Mouse (Mus musculus) embryonic facial prominence, embryonic 11.5 days (tissue): ENCODE measurements around the gene Rab44. TPM values are rescaled to one million over a fixed set of nuclear protein-coding genes. Genes with fewer than 3 reads are reported as not detected.

Source experiments
- ATAC-seq: fragments of 200-750 bp; cut with Nextera tagmentation; replicated peaks from 2 replicates; pipeline ENCODE4 v1.8.0; 2017; ENCODE audit warnings: low read depth; ENCODE audit not compliant: insufficient number of reproducible peaks, low FRiP score, low TSS enrichment
- DNase-seq: peaks from one replicate; pipeline ENCODE4 v3.0.0-alpha.2; 2015; ENCODE audit warnings: low spot score
- H3K27ac ChIP-seq: fragments of 300-500 bp; sonication (generic); replicated peaks from 2 replicates; pipeline ENCODE4 v1.5.1; 2014; ENCODE audit warnings: mild to moderate bottlenecking, low read depth, low read length, control low read depth
- H3K27me3 ChIP-seq: fragments of 300-500 bp; sonication (generic); 2 replicates; pipeline ENCODE4 v1.6.1; 2014; ENCODE audit warnings: mild to moderate bottlenecking, low read length, moderate library complexity, mixed read lengths; ENCODE audit not compliant: control insufficient read depth, insufficient read depth
- H3K36me3 ChIP-seq: fragments of 300-500 bp; sonication (generic); replicated peaks from 2 replicates; pipeline ENCODE4 v1.6.1; 2014; ENCODE audit warnings: low read depth, mild to moderate bottlenecking, low read length, moderate library complexity, mixed read lengths; ENCODE audit not compliant: control insufficient read depth, insufficient read depth
- H3K4me1 ChIP-seq: fragments of 300-500 bp; sonication (generic); 2 replicates; pipeline ENCODE4 v1.6.1; 2014; ENCODE audit warnings: low read length, mixed read lengths; ENCODE audit not compliant: control insufficient read depth, insufficient read depth
- H3K4me2 ChIP-seq: fragments of 300-500 bp; sonication (generic); 2 replicates; pipeline ENCODE4 v1.6.1; 2014; ENCODE audit warnings: low read depth, mild to moderate bottlenecking, control low read depth, low read length, moderate library complexity
- H3K4me3 ChIP-seq: fragments of 300-500 bp; sonication (generic); 2 replicates; pipeline ENCODE4 v1.5.1; 2014; ENCODE audit warnings: low read depth, low read length, control low read depth
- H3K9ac ChIP-seq: fragments of 300-500 bp; sonication (generic); replicated peaks from 2 replicates; pipeline ENCODE4 v1.6.1; 2014; ENCODE audit warnings: mild to moderate bottlenecking, control low read depth, low read length
- H3K9me3 ChIP-seq: fragments of 300-500 bp; sonication (generic); replicated peaks from 2 replicates; pipeline ENCODE4 v1.6.1; 2016; ENCODE audit warnings: mild to moderate bottlenecking, low read length, inconsistent platforms, mixed read lengths; ENCODE audit not compliant: control insufficient read depth
- WGBS: fragments of 180-500 bp; shearing (Covaris S2); extraction: QIAGEN DNeasy Blood & Tissue Kit; methylation state at CpG from one replicate; pipeline ENCODE4 v1.1.7; 2014; 5-methylcytosine and 5-hydroxymethylcytosine counted together
- polyA plus RNA-seq: library from polyadenylated mRNA; unstranded; fragments of >200 nt; fragmentation: Nextera tagmentation; extraction: Ambion mirVana; gene quantifications from 2 replicates; pipeline ENCODE4 v1.2.1, GENCODE M21; 2014

The Rab44 gene
- polyA plus RNA-seq, 1 experiment from 2014 or later = 0.66 TPM

- Histone ChIP-seq H3K9me3 (no peaks in the 10 kb centered on the region), H3K4me3 (peak overlapping the region; percentile 44), H3K4me1 (no peaks in the 10 kb centered on the region; the same call in 1 of the 2 replicates), H3K9ac (peak overlapping the region; percentile 58; the same call in 1 of the 2 replicates), H3K4me2 (peak overlapping the region; percentile 80), H3K27ac (no peak overlapping the region), H3K27me3 (peaks cover 19% of the 10 kb centered on the region), H3K36me3 (no peaks in the 10 kb centered on the region)
- no peak for ATAC-seq
- under 1% methylated on average over 24 of the region's 24 CpGs for WGBS
- no peak for DNase-seq
Observed at GRCm38 (mm10) chr17:29093961-29094309, 20.0 kb upstream of the Rab44 start.

- H3K9ac ChIP-seq = peak overlapping the region; percentile 58
- peak overlapping the region; percentile 44 for H3K4me3 ChIP-seq
- peak; percentile 12 for DNase-seq
- H3K9me3 ChIP-seq = no peaks in the 10 kb centered on the region
- peaks cover 19% of the 10 kb centered on the region for H3K27me3 ChIP-seq
- peak overlapping the region; percentile 80 for H3K4me2 ChIP-seq
- peak; percentile 35; the same call in 1 of the 2 replicates for ATAC-seq
- H3K4me1 ChIP-seq = no peaks in the 10 kb centered on the region; the same call in 1 of the 2 replicates
- H3K27ac ChIP-seq = no peak overlapping the region
- H3K36me3 ChIP-seq = no peaks in the 10 kb centered on the region
- 1% methylated on average over 69 of the region's 71 CpGs for WGBS
Observed at GRCm38 (mm10) chr17:29094310-29095181, 19.4 kb upstream of the Rab44 start.

GRCm38 (mm10) chr17:29095201-29095733 is 18.7 kb upstream of the Rab44 start:
- under 1% methylated on average over 44 of the region's 44 CpGs for WGBS
- H3K27me3 ChIP-seq = peaks cover 19% of the 10 kb centered on the region

GRCm38 (mm10) chr17:29096245-29096644 is 17.7 kb upstream of the Rab44 start:
- ATAC-seq = no peak
- 93% methylated on average over 6 of the region's 6 CpGs for WGBS
- no peak overlapping the region for H3K4me2 ChIP-seq

More at GRCm38 (mm10) chr17:29095201-29095733, 18.7 kb upstream of the Rab44 start:
- Histone ChIP-seq H3K9me3 (no peaks in the 10 kb centered on the region), H3K36me3 (no peaks in the 10 kb centered on the region), H3K27ac (no peak overlapping the region), H3K4me3 (peak overlapping the region; percentile 44), H3K4me1 (no peaks in the 10 kb centered on the region; the same call in 1 of the 2 replicates), H3K4me2 (peak overlapping the region; percentile 80), H3K9ac (peak overlapping the region; percentile 58)
- peak; percentile 89 for DNase-seq
- 0 out of 2 replicates have a peak, but pooled peaks have one; percentile 5 for ATAC-seq

GRCm38 (mm10) chr17:29096851-29097561 is 16.9 kb upstream of the Rab44 start:
- ATAC-seq = no peak
- H3K4me1 ChIP-seq = no peaks in the 10 kb centered on the region; the same call in 1 of the 2 replicates
- no peak overlapping the region for H3K4me3 ChIP-seq
- H3K9me3 ChIP-seq = no peaks in the 10 kb centered on the region
- no peak overlapping the region for H3K27ac ChIP-seq
- DNase-seq = no peak
- H3K9ac ChIP-seq = no peak overlapping the region
- H3K27me3 ChIP-seq = peaks cover 19% of the 10 kb centered on the region
- 54% methylated on average over 7 of the region's 7 CpGs for WGBS
- H3K36me3 ChIP-seq = no peaks in the 10 kb centered on the region
- H3K4me2 ChIP-seq = no peak overlapping the region

More at GRCm38 (mm10) chr17:29096245-29096644, 17.7 kb upstream of the Rab44 start:
- Histone ChIP-seq H3K27ac (no peak overlapping the region), H3K27me3 (peaks cover 19% of the 10 kb centered on the region), H3K36me3 (no peaks in the 10 kb centered on the region), H3K4me3 (no peak overlapping the region), H3K4me1 (no peaks in the 10 kb centered on the region; the same call in 1 of the 2 replicates), H3K9ac (no peak overlapping the region), H3K9me3 (no peaks in the 10 kb centered on the region)
- DNase-seq = no peak

- no peaks in the 10 kb centered on the region for H3K36me3 ChIP-seq
- no peak overlapping the region for H3K9ac ChIP-seq
- ATAC-seq = no peak
- DNase-seq = no peak
- no peak overlapping the region for H3K4me3 ChIP-seq
- WGBS = 88% methylated on average over 24 of the region's 24 CpGs
- peaks cover 14% of the 10 kb centered on the region for H3K27me3 ChIP-seq
- H3K9me3 ChIP-seq = no peaks in the 10 kb centered on the region
- no peak overlapping the region for H3K4me2 ChIP-seq
- H3K27ac ChIP-seq = no peak overlapping the region
- no peaks in the 10 kb centered on the region; the same call in 1 of the 2 replicates for H3K4me1 ChIP-seq
Observed at GRCm38 (mm10) chr17:29098291-29098690, 15.7 kb upstream of the Rab44 start.

- Histone ChIP-seq H3K9ac (no peak overlapping the region), H3K27me3 (peaks cover 8% of the 10 kb centered on the region), H3K4me3 (no peak overlapping the region), H3K27ac (no peak overlapping the region), H3K36me3 (no peaks in the 10 kb centered on the region), H3K4me1 (no peaks in the 10 kb centered on the region; the same call in 1 of the 2 replicates), H3K9me3 (no peaks in the 10 kb centered on the region), H3K4me2 (no peak overlapping the region)
- WGBS = 88% methylated on average over 8 of the region's 8 CpGs
- no peak for DNase-seq
- ATAC-seq = no peak
Observed at GRCm38 (mm10) chr17:29099076-29099475, 14.9 kb upstream of the Rab44 start.
